21 mouse cellular contexts compared by ENCODE assay signal in the genomic region with DNA sequence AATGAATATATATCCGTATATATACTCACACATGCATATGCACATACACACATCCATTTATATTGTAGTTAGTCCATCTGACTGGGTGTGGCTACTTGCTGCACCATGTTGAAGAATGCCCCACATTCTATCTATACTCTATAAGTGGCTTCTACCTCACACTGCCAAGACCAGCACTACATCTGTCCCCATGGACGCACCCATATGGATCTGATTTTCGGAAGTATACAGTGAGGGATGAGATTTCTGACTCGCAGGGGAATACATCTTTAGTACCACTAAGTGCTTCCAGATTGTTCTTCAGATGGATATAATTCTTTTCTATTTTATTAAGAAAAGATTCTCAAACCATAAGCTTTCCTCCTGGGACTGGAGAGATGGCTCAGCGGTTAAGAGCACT.
DNase-seq lines count a peak whose midpoint lies in the region; ATAC-seq lines count a peak whose summit lies in the region.
"Had no signal": no experiment of that assay in that cellular context is flagged by ENCODE, and none has a peak within 500 bp of the region (broad histone marks: within the 10 kb centered on the region; RNA-seq: fewer than 3 reads in every experiment).

No protein-coding gene starts in this region.

- H3K9me3 ChIP-seq in embryonic facial prominence, embryonic 13.5 days, result no peaks in the 10 kb centered on the region
- no peaks in the 10 kb centered on the region for H3K9me3 ChIP-seq in midbrain, embryonic 10.5 days (replicated peaks)
- H3K9me3 ChIP-seq: embryonic facial prominence, embryonic 12.5 days; heart, embryonic 13.5 days; hindbrain, embryonic 15.5 days had no signal

- peak; percentile 21 for DNase-seq in embryo, embryonic 11 days
- no peak for DNase-seq in embryo, embryonic 9.5 days (ENCODE audit: extremely low spot score)
- DNase-seq in NIH3T3 (ENCODE audit: low read depth), result peak; percentile 6
- peak; percentile 41 for DNase-seq in mesoderm, embryonic 11.5 days (ENCODE audit: low read depth, low spot score)
- DNase-seq in cerebellum, adult 9-10 months, result no peak
- DNase-seq in midbrain, embryonic 10.5 days (ENCODE audit: low spot score), result no peak
- DNase-seq: adrenal gland, postnatal 14 days; B cell, adult 2 months; cerebellum, adult 2 months; cerebellum, postnatal 14 days; gastrocnemius, postnatal 14 days; heart, postnatal 36 days; kidney, adult 8-10 months had no signal

- no peaks in the 10 kb centered on the region for H3K27me3 ChIP-seq in embryonic facial prominence, embryonic 13.5 days
- H3K27me3 ChIP-seq in midbrain, embryonic 10.5 days (ENCODE audit: low read depth, poor library complexity, severe bottlenecking), result no peaks in the 10 kb centered on the region
- H3K27me3 ChIP-seq: embryonic facial prominence, embryonic 12.5 days; heart, embryonic 13.5 days; hindbrain, embryonic 15.5 days; Patski had no signal

- no peak overlapping the region for H3K27ac ChIP-seq in embryonic facial prominence, embryonic 13.5 days
- H3K27ac ChIP-seq in midbrain, embryonic 10.5 days (replicated peaks), result no peak overlapping the region
- H3K27ac ChIP-seq: embryonic facial prominence, embryonic 12.5 days; heart, embryonic 13.5 days; hindbrain, embryonic 15.5 days had no signal

- no peak overlapping the region for H3K4me2 ChIP-seq in embryonic facial prominence, embryonic 13.5 days
- H3K4me2 ChIP-seq: embryonic facial prominence, embryonic 12.5 days; heart, embryonic 13.5 days; hindbrain, embryonic 15.5 days had no signal

- no peak overlapping the region for H3K4me3 ChIP-seq in embryonic facial prominence, embryonic 13.5 days
- no peak overlapping the region for H3K4me3 ChIP-seq in midbrain, embryonic 10.5 days
- H3K4me3 ChIP-seq: embryonic facial prominence, embryonic 12.5 days; heart, embryonic 13.5 days; hindbrain, embryonic 15.5 days had no signal

- 0 out of 2 replicates have a peak, but pooled peaks have one; percentile 15 for ATAC-seq in embryonic facial prominence, embryonic 13.5 days (ENCODE audit: insufficient number of reproducible peaks, insufficient read depth, low FRiP score, low TSS enrichment, low read depth)
- ATAC-seq: activated CD4-positive, CD25-positive, alpha-beta regulatory T cell, adult 4 months; forebrain, embryonic 14.5 days; intestine, postnatal 0 days; Patski had no signal

- no peaks in the 10 kb centered on the region for H3K4me1 ChIP-seq in embryonic facial prominence, embryonic 13.5 days
- no peaks in the 10 kb centered on the region for H3K4me1 ChIP-seq in midbrain, embryonic 10.5 days
- H3K4me1 ChIP-seq: embryonic facial prominence, embryonic 12.5 days; heart, embryonic 13.5 days; hindbrain, embryonic 15.5 days had no signal

- 39% methylated on average over 5 of the region's 5 CpGs for WGBS in embryonic facial prominence, embryonic 13.5 days
- 89% methylated on average over 5 of the region's 5 CpGs for WGBS in midbrain, embryonic 10.5 days

- H3K36me3 ChIP-seq in embryonic facial prominence, embryonic 13.5 days, result no peaks in the 10 kb centered on the region
- H3K36me3 ChIP-seq in midbrain, embryonic 10.5 days, result no peaks in the 10 kb centered on the region
- H3K36me3 ChIP-seq: embryonic facial prominence, embryonic 12.5 days; heart, embryonic 13.5 days; hindbrain, embryonic 15.5 days had no signal

- no peak overlapping the region for H3K9ac ChIP-seq in embryonic facial prominence, embryonic 13.5 days
- H3K9ac ChIP-seq: embryonic facial prominence, embryonic 12.5 days; heart, embryonic 13.5 days; hindbrain, embryonic 15.5 days had no signal

Comparison
In these comparisons a context has a peak if more than half of its experiments do, and no peak if none do; other contexts are left out.
1. DNase-seq: peak in embryo, embryonic 11 days (single experiment), NIH3T3 (single experiment) and mesoderm, embryonic 11.5 days (single experiment); none in embryo, embryonic 9.5 days (single experiment), cerebellum, adult 9-10 months (single experiment) and midbrain, embryonic 10.5 days (single experiment).